Mouse (Mus musculus) cortical plate, adult 2 months (tissue): ENCODE data around the gene Sephs2.

Experiments used
- CTCF ChIP-seq: fragments of 200-500 bp; IDR thresholded peaks from 2 replicates; pipeline ENCODE4 v1.5.1; 2011; ENCODE audit warnings: mild to moderate bottlenecking, control low read depth, low read length; ENCODE audit not compliant: insufficient read depth; ENCODE audit errors: extremely low read depth
- POLR2A ChIP-seq: fragments of 200-500 bp; IDR thresholded peaks from 2 replicates; pipeline ENCODE4 v1.6.1; 2011; ENCODE audit warnings: mild to moderate bottlenecking, low read length, control low read depth; ENCODE audit not compliant: insufficient read depth; ENCODE audit errors: extremely low read depth

- TF ChIP-seq CTCF (no peak), POLR2A (0 out of 2 replicates have a peak, but pooled peaks have one; percentile 23)
These were observed 41.1 kb downstream of the Sephs2 start, which contains the start of the genes Zfp553 and Sept1 for GRCm38 (mm10) chr7:127232622-127233367.
